Mouse (Mus musculus): Measurements from ENCODE around the gene Hoxb4.

Gene Hoxb4

DNA sequence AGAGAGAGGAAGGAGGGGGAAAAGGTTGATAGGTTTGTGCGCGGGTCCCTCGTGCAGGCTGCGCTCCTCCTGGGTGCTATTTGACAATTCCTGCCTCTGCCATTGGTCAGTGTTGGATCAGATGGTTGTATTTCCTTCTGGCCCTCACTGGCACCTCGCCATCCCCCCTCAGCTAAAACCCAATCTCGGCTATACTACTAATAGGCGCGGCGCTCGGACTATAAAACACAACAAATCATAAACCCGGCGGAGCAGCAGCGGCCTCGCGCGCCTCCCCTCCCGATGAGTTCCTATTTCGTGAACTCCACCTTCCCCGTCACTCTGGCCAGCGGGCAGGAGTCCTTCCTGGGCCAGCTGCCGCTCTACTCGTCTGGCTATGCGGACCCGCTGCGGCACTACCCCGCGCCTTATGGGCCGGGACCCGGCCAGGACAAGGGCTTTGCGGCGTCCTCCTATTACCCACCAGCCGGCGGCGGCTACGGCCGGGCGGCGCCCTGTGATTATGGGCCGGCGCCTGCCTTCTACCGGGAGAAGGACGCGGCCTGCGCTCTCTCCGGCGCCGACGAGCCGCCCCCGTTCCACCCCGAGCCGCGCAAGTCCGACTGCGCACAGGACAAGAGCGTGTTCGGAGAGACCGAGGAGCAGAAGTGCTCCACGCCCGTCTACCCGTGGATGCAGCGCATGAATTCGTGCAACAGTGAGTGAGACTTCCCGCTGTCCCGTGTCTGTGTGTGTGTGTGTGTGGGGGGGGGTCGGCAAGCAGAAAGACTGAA, 19.0 kb upstream of the Hoxb4 start:
- DNase-seq (ENCODE audit: low spot score in 2 of 2): no peak

DNA sequence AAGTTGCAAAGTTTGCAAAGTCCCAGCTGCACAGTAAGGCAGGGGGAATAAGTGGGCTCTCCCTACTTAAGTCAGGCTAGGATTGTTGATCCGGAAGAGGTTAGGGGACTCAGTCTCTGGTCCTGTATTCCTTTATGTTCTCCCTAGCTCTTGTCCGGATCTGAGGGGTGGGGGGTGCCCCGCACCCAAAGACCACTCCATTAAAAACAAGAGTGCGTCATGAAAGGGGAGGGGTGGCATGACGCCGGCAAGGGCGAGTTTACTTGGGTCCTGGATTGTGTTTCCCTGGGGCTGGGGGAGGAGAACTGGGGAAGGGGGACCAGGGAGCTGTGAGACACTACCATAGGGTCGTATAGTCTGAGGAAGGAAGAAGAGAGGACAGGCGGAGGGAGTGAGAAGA, 18.3 kb upstream of the Hoxb4 start:
- no peak for DNase-seq (ENCODE audit: low spot score in 2 of 2)

DNA sequence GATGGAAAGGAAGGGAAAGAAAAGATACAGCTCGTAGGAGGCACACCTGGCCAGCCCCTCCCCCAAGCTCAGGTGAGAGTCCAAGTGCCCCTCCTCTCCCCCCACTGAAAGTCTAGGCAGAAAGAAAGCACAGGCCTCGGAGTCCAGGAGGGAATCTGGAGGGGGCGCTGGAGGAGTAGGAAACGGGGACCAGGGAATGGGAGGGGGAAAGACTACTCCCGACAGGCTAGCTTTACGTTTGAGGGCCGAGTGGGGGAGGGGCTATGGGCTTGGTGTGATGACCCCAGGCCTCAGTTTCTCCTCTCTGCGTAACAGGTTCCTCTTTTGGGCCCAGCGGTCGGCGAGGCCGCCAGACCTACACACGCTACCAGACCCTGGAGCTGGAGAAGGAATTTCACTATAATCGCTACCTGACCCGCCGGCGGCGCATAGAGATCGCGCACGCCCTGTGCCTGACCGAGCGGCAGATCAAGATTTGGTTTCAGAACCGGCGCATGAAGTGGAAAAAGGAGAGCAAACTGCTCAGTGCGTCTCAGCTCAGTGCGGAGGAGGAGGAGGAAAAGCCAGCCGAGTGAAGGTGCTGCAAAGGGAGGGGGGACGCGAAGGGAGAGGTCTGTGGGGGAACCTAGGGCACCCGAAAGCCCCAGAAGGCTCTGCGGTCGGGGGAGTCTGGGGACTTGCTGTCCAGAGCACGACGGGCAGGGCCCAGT, 17.6 kb upstream of the Hoxb4 start:
- DNase-seq (ENCODE audit: low spot score in 2 of 2): no peak

DNA sequence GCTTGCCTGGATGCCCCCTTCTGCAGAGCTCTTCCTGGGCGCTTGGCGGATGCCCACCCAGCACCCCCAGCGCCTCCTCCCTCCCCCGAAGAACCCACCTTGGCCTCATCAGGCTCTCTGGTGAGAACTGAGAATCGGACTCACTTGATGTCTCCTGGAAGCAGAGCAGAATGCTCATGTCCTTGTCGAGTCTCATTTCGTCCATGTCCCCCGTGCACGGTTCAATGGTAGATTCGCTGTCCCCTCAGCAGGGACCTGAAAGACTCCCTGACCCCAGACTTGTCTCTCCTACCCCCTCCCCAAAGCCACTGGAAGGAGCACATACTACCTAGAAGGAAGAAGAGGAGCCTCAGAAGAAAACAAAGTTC, 17.0 kb upstream of the Hoxb4 start:
- DNase-seq (ENCODE audit: low spot score in 2 of 2): no peak

- peak in 1 of 2 experiments; percentile 34 for DNase-seq (ENCODE audit: low spot score in 2 of 2)
These were observed 16.2 kb upstream of the Hoxb4 start for GRCm38 (mm10) chr11:96301837-96302236.

DNA sequence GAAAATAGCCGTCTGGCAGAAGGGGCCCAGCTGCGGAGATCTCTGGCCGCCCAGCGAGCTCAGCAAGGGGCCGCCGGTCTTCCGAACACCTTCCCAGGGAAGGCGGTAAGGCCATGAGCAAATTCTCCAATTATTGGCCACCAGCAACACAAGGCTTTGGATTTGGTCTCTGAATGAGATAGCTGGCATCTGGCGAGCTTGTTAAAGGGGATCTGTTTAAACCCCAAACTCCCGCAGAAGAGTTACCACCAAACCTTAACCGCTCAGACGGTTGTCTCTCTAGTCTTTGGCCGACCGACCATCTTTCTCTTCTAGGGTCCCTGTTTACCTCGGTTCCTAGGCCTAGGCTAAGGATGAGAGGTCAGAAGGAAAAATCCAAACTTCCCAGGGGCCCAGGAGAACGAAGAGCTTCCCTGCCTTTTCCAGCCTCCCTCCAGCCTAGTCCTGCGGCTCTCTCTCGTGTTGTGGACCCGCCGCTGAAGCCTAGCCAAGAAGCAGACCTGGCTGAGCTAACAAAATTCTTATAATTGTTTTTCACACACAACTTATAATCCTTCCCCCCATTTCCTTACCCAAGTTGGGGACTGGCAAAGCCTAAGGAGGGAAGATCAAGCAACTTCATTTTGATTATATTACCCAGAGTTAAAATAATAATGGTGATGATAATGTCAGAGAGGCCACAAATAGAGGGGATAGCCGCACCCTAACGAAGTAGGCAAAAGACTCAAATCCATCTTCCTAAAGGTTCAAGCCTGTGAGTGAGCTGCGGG, 15.5 kb upstream of the Hoxb4 start:
- DNase-seq (ENCODE audit: low spot score in 2 of 2): no peak

DNA sequence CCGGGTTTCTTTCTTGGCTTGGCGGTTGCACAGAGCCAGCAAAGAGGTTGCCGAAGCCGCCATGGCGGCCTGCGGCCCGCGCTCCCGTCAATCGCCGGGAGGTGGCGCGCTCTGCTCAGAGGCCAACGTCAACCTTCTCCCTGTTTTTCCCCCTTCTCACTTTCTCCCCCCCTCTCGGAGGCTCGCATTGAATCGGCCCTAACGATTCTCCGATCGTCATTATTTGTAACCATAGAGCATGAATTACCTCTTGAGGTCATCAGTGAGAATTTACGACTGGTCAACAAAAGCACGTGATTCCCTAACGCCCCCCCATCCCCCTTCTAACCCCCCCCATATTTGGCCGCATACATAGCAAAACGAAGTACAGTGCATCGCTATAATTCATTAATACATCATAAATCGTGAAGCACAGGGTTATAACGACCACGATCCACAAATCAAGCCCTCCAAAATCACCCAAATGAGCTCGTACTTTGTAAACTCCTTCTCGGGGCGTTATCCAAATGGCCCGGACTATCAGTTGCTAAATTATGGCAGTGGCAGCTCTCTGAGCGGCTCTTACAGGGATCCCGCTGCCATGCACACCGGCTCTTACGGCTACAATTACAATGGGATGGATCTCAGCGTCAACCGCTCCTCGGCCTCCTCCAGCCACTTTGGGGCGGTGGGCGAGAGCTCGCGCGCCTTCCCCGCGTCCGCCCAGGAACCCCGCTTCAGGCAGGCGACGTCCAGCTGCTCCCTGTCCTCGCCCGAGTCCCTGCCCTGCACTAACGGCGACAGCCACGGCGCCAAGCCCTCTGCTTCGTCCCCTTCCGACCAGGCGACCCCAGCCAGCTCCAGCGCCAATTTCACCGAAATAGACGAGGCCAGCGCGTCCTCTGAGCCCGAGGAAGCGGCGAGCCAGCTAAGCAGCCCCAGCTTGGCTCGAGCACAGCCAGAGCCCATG, 14.6 kb upstream of the Hoxb4 start, which contains the start of gene Hoxb5:
Gene Hoxb5, plus strand, starts transcription at position 186 of the 949 bp plus-strand sequence.
- DNase-seq (ENCODE audit: low spot score in 2 of 2): no peak

DNA sequence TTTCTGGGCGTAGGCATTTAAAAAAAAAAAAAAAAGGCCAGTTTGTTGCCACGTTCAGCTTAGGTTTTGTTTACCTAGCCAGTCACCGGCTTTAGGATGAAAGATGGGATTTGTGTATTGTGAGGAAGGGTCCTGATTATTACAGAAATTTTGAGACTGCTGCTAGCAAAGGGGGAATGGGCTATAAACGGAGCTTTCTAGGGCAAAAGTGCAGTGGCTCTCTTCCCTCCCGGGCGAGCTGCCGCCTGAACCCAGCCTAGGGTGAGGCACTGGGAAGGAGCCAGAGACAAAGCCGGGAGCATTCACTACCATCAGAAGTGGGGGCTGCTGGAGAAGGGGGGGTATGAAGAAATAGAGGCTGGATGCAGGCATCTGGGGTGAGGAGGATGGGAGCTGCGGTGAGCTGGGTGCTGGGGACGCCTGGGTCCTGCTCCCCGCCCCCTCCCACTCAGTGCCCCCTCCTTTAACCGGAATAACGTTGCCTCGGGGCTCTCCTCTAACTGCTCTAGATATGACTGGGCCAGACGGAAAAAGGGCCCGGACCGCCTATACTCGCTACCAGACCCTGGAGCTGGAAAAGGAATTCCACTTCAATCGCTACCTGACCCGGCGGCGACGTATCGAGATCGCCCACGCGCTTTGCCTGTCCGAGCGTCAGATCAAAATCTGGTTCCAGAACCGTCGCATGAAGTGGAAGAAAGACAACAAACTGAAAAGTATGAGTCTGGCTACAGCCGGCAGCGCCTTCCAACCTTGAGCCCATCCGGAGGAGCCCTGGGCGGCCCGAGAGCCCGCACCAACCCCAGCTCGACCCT, 13.5 kb upstream of the Hoxb4 start:
- DNase-seq (ENCODE audit: low spot score in 2 of 2): no peak

DNA sequence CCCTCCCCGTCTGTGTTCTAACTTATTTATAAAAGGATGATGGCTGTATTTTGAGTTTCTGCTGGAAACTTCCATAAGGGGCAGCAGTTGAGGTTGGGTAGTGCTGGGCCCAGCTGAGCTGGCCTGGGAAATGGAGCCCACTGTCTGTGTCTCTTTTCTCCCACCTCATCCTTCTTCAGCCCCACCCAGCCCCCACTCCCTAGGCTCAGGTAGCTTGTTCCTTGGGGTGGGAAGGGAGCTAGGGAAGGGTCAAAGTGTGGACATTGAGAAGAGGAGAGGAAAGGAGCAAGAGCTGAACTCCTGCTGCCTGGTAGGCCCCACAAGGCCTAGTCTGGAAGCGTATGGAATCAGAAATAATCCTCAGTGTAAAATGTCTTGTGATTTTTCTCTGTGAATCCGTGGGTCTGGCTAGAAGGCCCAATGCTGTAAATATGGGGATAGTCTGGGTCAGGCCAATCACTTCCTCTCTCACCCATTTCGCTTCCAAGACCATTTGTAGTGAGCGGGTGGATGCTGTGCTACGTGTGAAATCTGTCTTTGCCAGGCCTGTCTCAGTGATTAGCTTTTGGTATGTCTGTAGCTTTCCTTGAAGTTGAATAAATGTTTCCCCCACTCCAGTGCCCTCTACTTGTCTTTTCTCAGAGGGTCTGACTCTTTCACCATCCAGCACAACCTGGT, 12.4 kb upstream of the Hoxb4 start:
- no peak for DNase-seq (ENCODE audit: low spot score in 2 of 2)

- DNase-seq (ENCODE audit: low spot score in 2 of 2): no peak
These were observed 11.7 kb upstream of the Hoxb4 start for GRCm38 (mm10) chr11:96306183-96306907.

DNA sequence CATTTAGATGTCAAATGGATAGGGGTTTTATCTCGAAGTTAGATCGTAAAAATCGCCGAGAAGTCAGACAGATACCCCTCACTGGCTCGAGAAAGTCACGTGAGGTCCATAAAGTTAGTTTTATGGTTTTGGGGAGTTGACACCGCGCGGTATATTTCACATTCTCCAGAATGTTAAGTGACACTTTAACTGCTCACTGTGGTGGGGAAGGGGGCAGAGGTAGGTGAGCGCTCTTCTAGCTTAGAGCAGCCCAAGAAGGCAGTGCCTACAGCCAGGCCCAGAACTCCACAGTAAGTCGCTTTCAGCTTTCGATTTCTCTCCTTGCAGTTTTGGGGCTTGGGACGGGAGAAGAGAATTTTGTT, 11.2 kb upstream of the Hoxb4 start:
- DNase-seq (ENCODE audit: low spot score in 2 of 2): no peak

DNA sequence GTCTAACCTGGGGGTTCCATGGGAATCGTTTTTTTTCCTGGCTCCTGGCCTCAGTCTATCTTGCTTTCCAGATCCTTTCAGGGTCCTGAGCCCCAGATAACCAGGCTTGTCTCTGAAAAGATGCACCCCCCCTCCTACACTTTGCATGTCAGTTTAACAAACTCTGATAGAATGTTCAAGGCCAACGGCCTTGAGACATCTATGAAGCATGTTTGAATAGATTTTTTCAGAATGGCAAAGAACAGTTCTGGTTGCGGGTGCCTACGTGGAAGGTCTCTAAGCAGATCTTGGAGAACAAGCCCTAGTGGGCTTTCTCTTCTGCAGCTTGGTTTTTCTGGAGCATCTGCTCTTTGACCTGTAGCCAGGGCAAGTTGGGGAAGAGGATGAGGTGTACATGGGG, 9.3 kb upstream of the Hoxb4 start:
- no peak for DNase-seq (ENCODE audit: low spot score in 2 of 2)

DNA sequence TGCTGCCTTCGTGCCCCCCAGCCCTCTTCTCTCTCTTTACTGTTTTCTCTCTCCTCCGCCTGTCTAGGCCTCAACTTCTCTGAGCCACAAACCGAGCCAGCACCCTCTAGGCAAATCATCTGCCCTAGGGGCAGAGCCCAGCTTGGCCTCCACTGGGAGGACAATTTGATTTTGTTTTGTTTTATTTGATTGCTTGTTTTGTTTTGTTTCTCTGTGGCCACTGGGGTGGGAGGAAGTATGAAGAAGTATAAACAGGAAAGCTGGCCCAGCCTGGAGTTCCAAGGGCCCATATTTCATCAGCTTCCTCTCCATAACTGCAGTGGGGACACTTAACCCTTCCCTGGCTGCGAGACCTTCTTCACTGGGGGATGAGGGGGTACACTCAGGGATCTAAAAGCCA, 8.8 kb upstream of the Hoxb4 start:
- DNase-seq (ENCODE audit: low spot score in 2 of 2): no peak

DNA sequence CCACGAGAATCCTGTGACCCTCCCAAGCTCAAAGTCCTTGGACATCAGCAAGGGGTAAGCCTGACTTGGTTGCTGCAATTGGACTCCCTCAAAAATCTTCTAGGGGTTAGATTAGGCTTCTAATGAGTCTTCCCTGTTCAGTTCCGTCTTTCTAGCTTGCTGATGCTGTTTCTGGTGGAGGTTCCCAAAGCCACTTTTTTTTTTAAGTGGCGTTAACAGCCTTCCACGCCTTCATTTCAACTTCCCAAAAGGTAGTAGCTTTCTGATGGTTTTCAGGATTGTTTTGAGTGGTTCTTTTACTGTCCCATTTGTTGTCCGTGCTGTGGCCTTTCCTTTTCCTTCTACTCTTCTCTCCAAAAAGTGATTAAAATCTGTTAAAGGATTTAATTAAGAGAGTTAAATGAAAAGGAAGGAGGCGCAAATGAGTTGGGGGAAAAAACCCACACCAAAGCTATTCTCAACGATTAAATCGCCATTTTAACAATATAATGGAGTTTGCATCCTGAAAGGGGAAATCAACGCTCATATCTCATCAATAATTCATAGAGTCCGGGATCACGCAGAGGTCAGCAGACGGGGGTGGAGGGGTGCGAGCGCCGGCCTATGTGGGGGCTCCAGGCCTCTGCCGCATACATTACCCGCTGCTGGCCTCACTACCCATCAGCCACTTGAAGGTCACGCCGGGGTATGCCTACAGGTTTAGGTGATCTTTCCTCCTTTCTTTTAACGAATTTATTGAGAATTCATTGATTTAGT, 7.7 kb upstream of the Hoxb4 start:
- DNase-seq (ENCODE audit: low spot score in 2 of 2): no peak

DNA sequence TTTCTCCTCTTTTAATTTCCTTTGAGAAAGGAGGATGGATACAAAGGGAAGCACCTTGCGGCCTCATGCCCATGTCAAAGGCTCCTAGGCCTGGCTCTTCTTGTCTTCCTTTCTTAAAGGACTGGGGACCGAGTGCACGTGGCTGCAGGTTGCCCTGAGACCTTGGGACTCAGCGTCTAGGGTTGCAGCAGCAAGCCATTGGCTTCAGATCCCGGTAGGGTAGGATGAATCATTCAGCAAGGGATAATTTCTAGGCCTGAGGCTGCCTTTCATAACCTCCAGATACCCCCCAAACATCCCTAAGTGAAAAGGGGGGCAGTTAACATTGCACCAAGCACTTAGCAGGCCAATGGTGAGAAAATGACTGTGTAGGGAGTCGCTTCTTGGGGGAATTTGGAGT, 7.0 kb upstream of the Hoxb4 start:
- DNase-seq (ENCODE audit: low spot score in 2 of 2): no peak

GRCm38 (mm10) chr11:96311520-96312417, 6.3 kb upstream of the Hoxb4 start:
- no peak for DNase-seq (ENCODE audit: low spot score in 2 of 2)

DNA sequence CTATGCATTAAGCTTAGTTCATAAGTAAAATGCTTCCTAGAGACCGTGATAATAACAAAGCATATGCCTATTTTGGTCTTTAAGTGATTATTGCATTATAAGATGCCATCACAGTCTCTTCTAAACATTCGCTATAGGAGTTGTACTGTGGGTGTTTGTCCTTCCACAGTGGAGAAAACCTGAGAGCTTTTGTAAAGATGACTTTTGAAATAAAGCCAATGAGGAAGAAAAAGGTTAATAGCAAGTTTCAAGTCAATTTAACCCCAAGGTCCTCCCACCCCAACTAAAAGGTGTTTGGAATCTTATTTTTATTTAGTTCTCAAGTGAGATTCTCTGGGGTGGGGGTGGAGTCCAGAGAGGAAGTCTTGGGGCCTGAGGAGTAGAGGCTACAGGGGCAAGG, 4.9 kb upstream of the Hoxb4 start:
- no peak for DNase-seq (ENCODE audit: low spot score in 2 of 2)

Measured in frontal cortex, postnatal 36 days (tissue).